Mouse (Mus musculus) bone marrow, adult 2 months (tissue): ENCODE data around the gene Mast4.

Source experiments
- CTCF ChIP-seq: fragments of 200-500 bp; IDR thresholded peaks from 2 replicates; pipeline ENCODE4 v1.5.1; 2011; ENCODE audit warnings: low read length, control low read depth; ENCODE audit not compliant: control insufficient read depth, insufficient read depth
- POLR2A ChIP-seq: fragments of 200-500 bp; IDR thresholded peaks from 2 replicates; pipeline ENCODE4 v1.6.1; 2011; ENCODE audit warnings: low read depth, mild to moderate bottlenecking, control low read depth, low read length, borderline replicate concordance; ENCODE audit not compliant: control insufficient read depth

DNA sequence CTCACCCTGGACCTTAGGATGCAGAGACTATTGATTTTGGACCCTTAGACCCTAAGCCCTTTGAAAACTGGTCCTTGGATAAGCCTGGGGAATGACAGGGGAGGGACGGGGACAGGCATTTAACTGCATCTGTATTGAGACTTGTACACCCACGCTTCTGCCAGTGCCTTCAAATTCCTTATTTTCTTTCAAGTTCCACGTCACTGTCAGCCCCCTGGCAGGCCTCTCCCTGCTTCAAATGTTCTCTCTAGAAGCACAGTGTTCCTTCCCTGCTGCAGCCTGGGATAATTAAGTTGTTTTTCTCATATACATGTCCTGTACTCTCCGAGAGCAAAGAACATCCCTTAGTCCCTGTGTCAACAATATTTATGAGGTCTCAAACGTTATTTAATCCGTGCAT is 585.1 kb downstream of the Mast4 start:
- TF ChIP-seq CTCF, result no peak
- TF ChIP-seq POLR2A, result no peak
